Mouse (Mus musculus) embryonic facial prominence, embryonic 13.5 days (tissue): ENCODE measurements around the gene Parp11. TPM values are rescaled to one million over a fixed set of nuclear protein-coding genes. Genes with fewer than 3 reads are reported as not detected.
"Not testable (repeated sequence)": the region's sequence is repeated elsewhere in the genome, so short reads cannot be mapped to it uniquely, and the experiment has no call there.

Experiments used
- ATAC-seq: fragments of 200-750 bp; cut with Nextera tagmentation; 2 replicates; pipeline ENCODE4 v1.8.0; 2017; ENCODE audit warnings: low read depth; ENCODE audit not compliant: insufficient number of reproducible peaks, insufficient read depth, low FRiP score, low TSS enrichment
- H3K27ac ChIP-seq: fragments of 300-500 bp; sonication (generic); 2 replicates; pipeline ENCODE4 v1.5.1; 2015; ENCODE audit warnings: moderate library complexity, mild to moderate bottlenecking, inconsistent platforms
- H3K27me3 ChIP-seq: fragments of 300-500 bp; sonication (generic); 2 replicates; pipeline ENCODE4 v1.6.1; 2015; ENCODE audit warnings: mild to moderate bottlenecking, inconsistent platforms
- H3K36me3 ChIP-seq: fragments of 300-500 bp; sonication (generic); 2 replicates; pipeline ENCODE4 v1.6.1; 2015; ENCODE audit warnings: mild to moderate bottlenecking, inconsistent platforms
- H3K4me1 ChIP-seq: fragments of 300-500 bp; sonication (generic); 2 replicates; pipeline ENCODE4 v1.6.1; 2015; ENCODE audit warnings: inconsistent platforms
- H3K4me2 ChIP-seq: fragments of 300-500 bp; sonication (generic); 2 replicates; pipeline ENCODE4 v1.6.1; 2015; ENCODE audit warnings: moderate library complexity, mild to moderate bottlenecking, inconsistent platforms
- H3K4me3 ChIP-seq: fragments of 300-500 bp; sonication (generic); 2 replicates; pipeline ENCODE4 v1.5.1; 2015; ENCODE audit warnings: mild to moderate bottlenecking, inconsistent platforms
- H3K9ac ChIP-seq: fragments of 300-500 bp; sonication (generic); 2 replicates; pipeline ENCODE4 v1.6.1; 2015; ENCODE audit warnings: mild to moderate bottlenecking, inconsistent platforms
- H3K9me3 ChIP-seq: fragments of 300-500 bp; sonication (generic); 2 replicates; pipeline ENCODE4 v1.6.1; 2016; ENCODE audit warnings: inconsistent platforms
- WGBS: fragments of 180-500 bp; shearing (Covaris S2); methylation state at CpG from one replicate; pipeline ENCODE4 v1.1.7; 2015; ENCODE audit warnings: mixed read lengths; 5-methylcytosine and 5-hydroxymethylcytosine counted together
- polyA plus RNA-seq: library from polyadenylated mRNA; unstranded; fragments of >200 nt; fragmentation: Nextera tagmentation; extraction: Ambion mirVana; gene quantifications from 2 replicates; pipeline ENCODE4 v1.2.1, GENCODE M21; 2015

The Parp11 gene
- polyA plus RNA-seq, 1 experiment from 2014 or later, result 32.3 TPM

GRCm38 (mm10) chr6:127500119-127500518 lies 53.5 kb downstream of the Parp11 start:
- H3K36me3 ChIP-seq, result no peaks in the 10 kb centered on the region
- peaks cover 30% of the 10 kb centered on the region for H3K4me1 ChIP-seq
- H3K27me3 ChIP-seq, result no peaks in the 10 kb centered on the region
- no peak overlapping the region for H3K27ac ChIP-seq
- ATAC-seq, result no peak
- no peak overlapping the region for H3K4me3 ChIP-seq
- no peak overlapping the region for H3K9ac ChIP-seq
- no peaks in the 10 kb centered on the region for H3K9me3 ChIP-seq
- no peak overlapping the region for H3K4me2 ChIP-seq
- WGBS, result 75% methylated on average over 9 of the region's 9 CpGs

- H3K4me1 ChIP-seq, result peaks cover 23% of the 10 kb centered on the region
- H3K27me3 ChIP-seq, result no peaks in the 10 kb centered on the region
- ATAC-seq, result no peak
- no peaks in the 10 kb centered on the region for H3K9me3 ChIP-seq
- no peak overlapping the region for H3K27ac ChIP-seq
- H3K9ac ChIP-seq, result no peak overlapping the region
- WGBS, result 80% methylated on average over 3 of the region's 3 CpGs
- no peak overlapping the region for H3K4me3 ChIP-seq
- H3K36me3 ChIP-seq, result no peaks in the 10 kb centered on the region
- no peak overlapping the region for H3K4me2 ChIP-seq
Measured at GRCm38 (mm10) chr6:127500806-127501205, 54.2 kb downstream of the Parp11 start.

GRCm38 (mm10) chr6:127502530-127502929 lies 55.9 kb downstream of the Parp11 start:
- Histone ChIP-seq H3K4me2 (no peak overlapping the region), H3K4me1 (peaks cover 6% of the 10 kb centered on the region), H3K4me3 (no peak overlapping the region), H3K9ac (no peak overlapping the region), H3K9me3 (no peaks in the 10 kb centered on the region), H3K36me3 (no peaks in the 10 kb centered on the region), H3K27me3 (no peaks in the 10 kb centered on the region), H3K27ac (no peak overlapping the region)
- 51% methylated on average over 3 of the region's 3 CpGs for WGBS
- no peak for ATAC-seq

- WGBS, result 75% methylated on average over 6 of the region's 12 CpGs
- H3K4me1 ChIP-seq, H3K4me2 ChIP-seq, H3K27ac ChIP-seq, H3K36me3 ChIP-seq, H3K9ac ChIP-seq, H3K27me3 ChIP-seq, ATAC-seq, H3K4me3 ChIP-seq: not testable (repeated sequence)
- peaks cover 11% of the 10 kb centered on the region for H3K9me3 ChIP-seq
Measured at GRCm38 (mm10) chr6:127513776-127514175, 67.1 kb downstream of the Parp11 start.

- 70% methylated on average over 8 of the region's 8 CpGs for WGBS
Measured at GRCm38 (mm10) chr6:127521176-127521575, 74.5 kb downstream of the Parp11 start.

GRCm38 (mm10) chr6:127522326-127522725 lies 75.7 kb downstream of the Parp11 start:
- H3K27ac ChIP-seq, result no peak overlapping the region
- no peak overlapping the region for H3K4me2 ChIP-seq
- H3K27me3 ChIP-seq, result 0 out of 2 replicates have a peak, but pooled peaks cover 4% of the 10 kb centered on the region
- no peaks in the 10 kb centered on the region for H3K4me1 ChIP-seq
- WGBS, result 57% methylated on average over 9 of the region's 9 CpGs
- no peaks in the 10 kb centered on the region for H3K9me3 ChIP-seq
- H3K36me3 ChIP-seq, result no peaks in the 10 kb centered on the region
- H3K4me3 ChIP-seq, result no peak overlapping the region
- no peak for ATAC-seq
- H3K9ac ChIP-seq, result no peak overlapping the region

More at GRCm38 (mm10) chr6:127521176-127521575, 74.5 kb downstream of the Parp11 start:
- Histone ChIP-seq H3K4me3 (no peak overlapping the region), H3K36me3 (no peaks in the 10 kb centered on the region), H3K9ac (no peak overlapping the region), H3K4me2 (no peak overlapping the region), H3K4me1 (no peaks in the 10 kb centered on the region), H3K27ac (no peak overlapping the region), H3K27me3 (0 out of 2 replicates have a peak, but pooled peaks cover 4% of the 10 kb centered on the region), H3K9me3 (no peaks in the 10 kb centered on the region)
- no peak for ATAC-seq

GRCm38 (mm10) chr6:127524442-127524841 lies 77.8 kb downstream of the Parp11 start:
- H3K9me3 ChIP-seq, result no peaks in the 10 kb centered on the region
- H3K4me3 ChIP-seq, result no peak overlapping the region
- WGBS, result 38% methylated on average over 8 of the region's 8 CpGs
- no peak for ATAC-seq
- H3K4me1 ChIP-seq, result peaks cover under 1% of the 10 kb centered on the region; the same call in 1 of the 2 replicates
- H3K27ac ChIP-seq, result no peak overlapping the region
- no peaks in the 10 kb centered on the region for H3K36me3 ChIP-seq
- no peak overlapping the region for H3K9ac ChIP-seq
- no peak overlapping the region for H3K4me2 ChIP-seq
- 0 out of 2 replicates have a peak, but pooled peaks cover 4% of the 10 kb centered on the region for H3K27me3 ChIP-seq

- no peaks in the 10 kb centered on the region for H3K36me3 ChIP-seq
- H3K27ac ChIP-seq, result no peak overlapping the region
- WGBS, result 86% methylated on average over 7 of the region's 7 CpGs
- H3K9ac ChIP-seq, result no peak overlapping the region
- H3K27me3 ChIP-seq, result no peaks in the 10 kb centered on the region
- H3K4me1 ChIP-seq, result peaks cover 4% of the 10 kb centered on the region; the same call in 1 of the 2 replicates
- no peak overlapping the region for H3K4me3 ChIP-seq
- no peak for ATAC-seq
- H3K9me3 ChIP-seq, result no peaks in the 10 kb centered on the region
- no peak overlapping the region for H3K4me2 ChIP-seq
Measured at GRCm38 (mm10) chr6:127528625-127529024, 82.0 kb downstream of the Parp11 start.

GRCm38 (mm10) chr6:127529451-127529850 lies 82.8 kb downstream of the Parp11 start:
- H3K9me3 ChIP-seq, result no peaks in the 10 kb centered on the region
- 0 out of 2 replicates have a peak overlapping the region, but pooled peaks have one; percentile 11 for H3K27ac ChIP-seq
- WGBS, result 68% methylated on average over 2 of the region's 2 CpGs
- no peaks in the 10 kb centered on the region for H3K36me3 ChIP-seq
- H3K4me1 ChIP-seq, result peaks cover 4% of the 10 kb centered on the region; the same call in 1 of the 2 replicates
- no peak overlapping the region for H3K4me2 ChIP-seq
- no peak for ATAC-seq
- H3K27me3 ChIP-seq, result no peaks in the 10 kb centered on the region
- H3K9ac ChIP-seq, result no peak overlapping the region
- H3K4me3 ChIP-seq, result no peak overlapping the region

- Histone ChIP-seq H3K4me2 (no peak overlapping the region), H3K27ac (no peak overlapping the region), H3K27me3 (no peaks in the 10 kb centered on the region), H3K4me3 (no peak overlapping the region), H3K9ac (no peak overlapping the region), H3K9me3 (no peaks in the 10 kb centered on the region), H3K36me3 (no peaks in the 10 kb centered on the region), H3K4me1 (peaks cover 4% of the 10 kb centered on the region; the same call in 1 of the 2 replicates)
- WGBS, result 56% methylated on average over 3 of the region's 3 CpGs
- ATAC-seq, result no peak
Measured at GRCm38 (mm10) chr6:127530206-127530605, 83.6 kb downstream of the Parp11 start.

GRCm38 (mm10) chr6:127531412-127532205 lies 85.0 kb downstream of the Parp11 start:
- Histone ChIP-seq H3K9ac (no peak overlapping the region), H3K4me3 (no peak overlapping the region), H3K4me2 (no peak overlapping the region), H3K4me1 (peaks cover 4% of the 10 kb centered on the region; the same call in 1 of the 2 replicates), H3K27me3 (no peaks in the 10 kb centered on the region), H3K27ac (no peak overlapping the region), H3K9me3 (no peaks in the 10 kb centered on the region), H3K36me3 (no peaks in the 10 kb centered on the region)
- no peak for ATAC-seq
- WGBS, result 46% methylated on average over 3 of the region's 3 CpGs

- Histone ChIP-seq H3K27me3 (no peaks in the 10 kb centered on the region), H3K4me1 (peaks cover 4% of the 10 kb centered on the region; the same call in 1 of the 2 replicates), H3K27ac (no peak overlapping the region), H3K4me3 (no peak overlapping the region), H3K36me3 (no peaks in the 10 kb centered on the region), H3K9ac (no peak overlapping the region), H3K9me3 (no peaks in the 10 kb centered on the region), H3K4me2 (no peak overlapping the region)
- 87% methylated on average over 5 of the region's 5 CpGs for WGBS
- no peak for ATAC-seq
Measured at GRCm38 (mm10) chr6:127532304-127532703, 85.7 kb downstream of the Parp11 start.
